Mouse (Mus musculus): Measurements from ENCODE around the gene Cdc37. TPM values are rescaled to one million over a fixed set of nuclear protein-coding genes. Genes with fewer than 3 reads are reported as not detected.

Gene Cdc37
- polyA plus RNA-seq, 1 experiment = 78.0 TPM

- peak overlapping the region; percentile 66 for H3K4me3 ChIP-seq (ENCODE audit: insufficient read depth, low read depth, low read length)
These were observed 11.6 kb upstream of the Cdc37 start for GRCm38 (mm10) chr9:21161209-21161909.

GRCm38 (mm10) chr9:21154787-21155186 lies 5.0 kb upstream of the Cdc37 start:
- Histone ChIP-seq H3K27ac (replicated peaks; ENCODE audit: low read depth, low read length) (no peak overlapping the region), H3K4me3 (ENCODE audit: insufficient read depth, low read depth, low read length) (no peak overlapping the region), H3K4me1 (ENCODE audit: control insufficient read depth, insufficient read depth, insufficient read length, low read length) (no peaks in the 10 kb centered on the region)

More at GRCm38 (mm10) chr9:21161209-21161909, 11.6 kb upstream of the Cdc37 start:
- H3K4me1 ChIP-seq (ENCODE audit: control insufficient read depth, insufficient read depth, insufficient read length, low read length) = peaks cover 6% of the 10 kb centered on the region; the same call in 1 of the 2 replicates
- H3K27ac ChIP-seq (replicated peaks; ENCODE audit: low read depth, low read length) = no peak overlapping the region

- Histone ChIP-seq H3K4me1 (ENCODE audit: control insufficient read depth, insufficient read depth, insufficient read length, low read length) (peaks cover 4% of the 10 kb centered on the region), H3K27ac (replicated peaks; ENCODE audit: low read depth, low read length) (peak overlapping the region; percentile 57), H3K4me3 (ENCODE audit: insufficient read depth, low read depth, low read length) (peak overlapping the region; percentile 44)
These were observed 4.1 kb upstream of the Cdc37 start for GRCm38 (mm10) chr9:21153833-21154232.

- Histone ChIP-seq H3K4me1 (ENCODE audit: control insufficient read depth, insufficient read depth, insufficient read length, low read length) (peaks cover 8% of the 10 kb centered on the region), H3K27ac (replicated peaks; ENCODE audit: low read depth, low read length) (peak overlapping the region; percentile 57), H3K4me3 (ENCODE audit: insufficient read depth, low read depth, low read length) (peak overlapping the region; percentile 44)
These were observed 3.5 kb upstream of the Cdc37 start for GRCm38 (mm10) chr9:21153331-21153730.

DNA sequence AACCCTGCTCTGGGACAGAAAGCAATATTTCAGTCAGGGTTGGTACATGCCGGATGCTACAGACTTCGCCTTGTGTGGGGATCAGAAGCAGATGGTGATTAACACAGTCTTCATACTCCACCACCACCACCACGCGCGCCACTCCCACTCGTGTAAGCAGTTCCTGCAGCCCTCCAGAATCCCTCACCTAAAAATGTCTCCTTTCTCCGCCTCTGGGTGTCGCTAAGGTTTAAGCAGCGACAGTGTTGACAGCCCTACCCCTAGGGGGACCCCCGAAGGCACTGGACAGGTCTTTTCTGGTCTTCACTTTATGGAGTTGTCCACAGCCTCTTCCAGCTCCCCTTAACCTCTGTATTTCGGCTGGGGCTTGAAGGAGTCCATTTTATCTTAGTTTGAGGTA lies 2.9 kb upstream of the Cdc37 start:
- Histone ChIP-seq H3K4me1 (ENCODE audit: control insufficient read depth, insufficient read depth, insufficient read length, low read length) (peaks cover 12% of the 10 kb centered on the region), H3K27ac (replicated peaks; ENCODE audit: low read depth, low read length) (no peak overlapping the region), H3K4me3 (ENCODE audit: insufficient read depth, low read depth, low read length) (peak overlapping the region; percentile 44)

- no peak overlapping the region for H3K27ac ChIP-seq (replicated peaks; ENCODE audit: low read depth, low read length)
- peaks cover 22% of the 10 kb centered on the region for H3K4me1 ChIP-seq (ENCODE audit: control insufficient read depth, insufficient read depth, insufficient read length, low read length)
- peak overlapping the region; percentile 94 for H3K4me3 ChIP-seq (ENCODE audit: insufficient read depth, low read depth, low read length)
These were observed 617 bp downstream of the Cdc37 start for GRCm38 (mm10) chr9:21149077-21149653.

DNA sequence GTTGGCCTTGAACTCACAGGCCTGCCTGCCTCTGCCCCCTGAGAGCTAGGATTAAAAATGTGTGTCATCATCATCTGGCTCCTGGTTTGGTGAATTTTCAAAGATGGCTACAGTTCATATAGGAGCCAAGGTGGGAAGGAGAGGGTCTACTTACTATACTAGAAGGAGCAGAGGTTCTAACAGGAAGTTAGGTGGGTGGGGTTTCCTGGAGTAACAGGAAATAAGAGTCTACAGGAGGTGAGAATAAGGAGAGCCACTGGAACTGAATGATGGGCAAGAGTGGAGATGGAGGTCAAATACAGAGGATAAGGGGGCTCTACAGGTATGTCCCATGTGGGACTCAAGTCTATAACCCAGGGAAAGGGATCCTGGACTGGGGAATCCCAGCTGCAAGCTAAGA lies 1.4 kb downstream of the Cdc37 start:
- Histone ChIP-seq H3K27ac (replicated peaks; ENCODE audit: low read depth, low read length) (no peak overlapping the region), H3K4me1 (ENCODE audit: control insufficient read depth, insufficient read depth, insufficient read length, low read length) (peaks cover 22% of the 10 kb centered on the region), H3K4me3 (ENCODE audit: insufficient read depth, low read depth, low read length) (peak overlapping the region; percentile 94; the same call in 1 of the 2 replicates)

GRCm38 (mm10) chr9:21146722-21147121 lies 3.1 kb downstream of the Cdc37 start:
- Histone ChIP-seq H3K4me1 (ENCODE audit: control insufficient read depth, insufficient read depth, insufficient read length, low read length) (peaks cover 22% of the 10 kb centered on the region), H3K27ac (replicated peaks; ENCODE audit: low read depth, low read length) (no peak overlapping the region), H3K4me3 (ENCODE audit: insufficient read depth, low read depth, low read length) (0 out of 2 replicates have a peak overlapping the region, but pooled peaks have one; percentile 17)

DNA sequence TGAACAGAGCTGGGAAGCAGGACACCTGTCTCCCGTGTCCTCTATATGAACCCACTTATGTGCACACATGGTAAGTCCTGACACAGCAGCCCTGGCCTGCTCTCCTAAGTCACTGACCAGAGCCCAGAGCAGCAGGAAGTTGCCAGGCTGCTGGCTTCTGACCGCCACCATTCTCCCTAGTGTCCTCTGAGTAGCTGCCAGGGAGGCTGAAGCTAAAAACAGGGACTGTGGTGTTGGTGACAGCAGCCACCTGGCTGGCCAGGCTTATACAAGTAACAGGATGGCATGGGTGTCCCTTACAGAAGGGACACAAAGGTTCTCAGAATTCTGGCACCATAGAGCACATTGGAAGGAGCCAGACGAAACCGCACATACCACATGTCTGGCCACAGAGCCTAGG lies 4.4 kb downstream of the Cdc37 start:
- Histone ChIP-seq H3K4me3 (ENCODE audit: insufficient read depth, low read depth, low read length) (no peak overlapping the region), H3K4me1 (ENCODE audit: control insufficient read depth, insufficient read depth, insufficient read length, low read length) (peaks cover 22% of the 10 kb centered on the region), H3K27ac (replicated peaks; ENCODE audit: low read depth, low read length) (no peak overlapping the region)

DNA sequence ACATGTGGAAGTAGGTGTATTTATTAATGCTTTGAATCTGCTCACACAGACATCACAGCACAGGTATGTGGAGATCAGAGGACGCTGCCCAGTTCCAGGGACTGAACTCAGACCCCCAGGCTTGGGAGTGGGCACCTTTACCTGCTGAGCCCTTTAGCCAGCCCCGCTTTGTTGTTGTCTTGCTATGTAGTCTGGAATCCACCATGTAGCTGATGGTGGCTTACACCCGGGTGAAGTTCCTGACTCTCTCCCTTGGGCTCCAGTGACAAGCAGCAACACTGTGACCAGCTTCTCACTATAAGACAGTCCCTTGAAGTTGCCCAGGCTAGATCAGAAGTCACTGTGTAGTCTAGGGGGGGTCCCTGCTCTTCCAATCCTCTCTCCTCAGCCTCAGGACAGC lies 5.4 kb downstream of the Cdc37 start:
- no peak overlapping the region for H3K27ac ChIP-seq (replicated peaks; ENCODE audit: low read depth, low read length)
- no peak overlapping the region for H3K4me3 ChIP-seq (ENCODE audit: insufficient read depth, low read depth, low read length)
- H3K4me1 ChIP-seq (ENCODE audit: control insufficient read depth, insufficient read depth, insufficient read length, low read length) = peaks cover 22% of the 10 kb centered on the region

DNA sequence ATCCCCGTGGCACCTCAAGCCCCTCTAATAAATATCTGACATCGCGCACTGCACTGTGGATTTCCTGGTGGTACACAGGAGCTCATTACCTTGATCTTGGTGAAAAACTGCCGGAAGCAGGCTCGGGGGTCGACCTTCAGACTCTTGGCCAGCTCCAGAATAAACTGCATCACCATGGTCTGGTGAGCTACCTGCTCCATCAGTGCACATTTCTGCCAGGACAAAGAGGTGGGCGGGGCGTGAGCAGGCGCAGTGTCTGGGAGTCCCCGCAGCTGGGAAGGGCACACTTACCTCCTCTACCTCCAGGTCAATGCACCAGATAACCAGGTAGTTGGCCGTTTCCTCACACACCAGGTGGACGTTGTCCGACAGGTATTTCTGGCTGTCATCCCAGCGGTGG lies 7.9 kb downstream of the Cdc37 start:
- Histone ChIP-seq H3K27ac (replicated peaks; ENCODE audit: low read depth, low read length) (no peak overlapping the region), H3K4me3 (ENCODE audit: insufficient read depth, low read depth, low read length) (no peak overlapping the region), H3K4me1 (ENCODE audit: control insufficient read depth, insufficient read depth, insufficient read length, low read length) (peaks cover 6% of the 10 kb centered on the region)

- Histone ChIP-seq H3K4me3 (ENCODE audit: insufficient read depth, low read depth, low read length) (no peak overlapping the region), H3K27ac (replicated peaks; ENCODE audit: low read depth, low read length) (no peak overlapping the region), H3K4me1 (ENCODE audit: control insufficient read depth, insufficient read depth, insufficient read length, low read length) (peaks cover 16% of the 10 kb centered on the region)
These were observed 11.4 kb downstream of the Cdc37 start for GRCm38 (mm10) chr9:21138386-21138785.

- Histone ChIP-seq H3K27ac (replicated peaks; ENCODE audit: low read depth, low read length) (no peak overlapping the region), H3K4me1 (ENCODE audit: control insufficient read depth, insufficient read depth, insufficient read length, low read length) (peaks cover 16% of the 10 kb centered on the region), H3K4me3 (ENCODE audit: insufficient read depth, low read depth, low read length) (no peak overlapping the region)
These were observed 12.6 kb downstream of the Cdc37 start for GRCm38 (mm10) chr9:21137229-21137628.

DNA sequence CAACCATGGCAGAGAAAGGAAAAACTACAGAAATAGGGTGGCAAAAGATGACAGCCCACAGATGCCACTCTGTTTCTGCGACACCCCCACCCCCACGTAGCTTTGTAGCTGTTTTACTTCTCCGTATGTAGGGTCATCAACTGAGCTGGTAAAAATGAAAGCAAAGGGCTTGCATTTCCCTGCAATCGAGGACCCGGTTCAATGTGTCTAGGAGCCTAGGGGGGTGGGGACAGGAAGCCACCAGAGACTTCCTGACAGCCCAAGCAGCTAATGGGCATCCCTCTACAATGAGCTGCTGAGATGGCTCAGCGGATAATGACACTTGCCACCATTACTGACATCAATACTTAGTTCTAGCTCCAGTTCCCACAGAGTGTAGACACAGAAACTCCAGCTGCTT lies 13.4 kb downstream of the Cdc37 start:
- Histone ChIP-seq H3K4me3 (ENCODE audit: insufficient read depth, low read depth, low read length) (no peak overlapping the region), H3K4me1 (ENCODE audit: control insufficient read depth, insufficient read depth, insufficient read length, low read length) (peaks cover 16% of the 10 kb centered on the region), H3K27ac (replicated peaks; ENCODE audit: low read depth, low read length) (peak overlapping the region; percentile 42)

- Histone ChIP-seq H3K27ac (replicated peaks; ENCODE audit: low read depth, low read length) (peak overlapping the region; percentile 42), H3K4me1 (ENCODE audit: control insufficient read depth, insufficient read depth, insufficient read length, low read length) (peaks cover 16% of the 10 kb centered on the region), H3K4me3 (ENCODE audit: insufficient read depth, low read depth, low read length) (no peak overlapping the region)
These were observed 13.8 kb downstream of the Cdc37 start for GRCm38 (mm10) chr9:21135941-21136381.
